Mouse (Mus musculus) hindbrain, embryonic 15.5 days (tissue): ENCODE measurements at regions not wholly inside any gene's neighbourhood (a gene's known extent, or its start where the extent isn't known, plus 50 kb on each side); places are given as distances from the start of the nearest gene placed in this dataset.

Experiments used
- ATAC-seq: fragments of 200-750 bp; cut with Nextera tagmentation; 2 replicates; pipeline ENCODE4 v1.8.0; 2017; ENCODE audit warnings: low read depth, moderate number of reproducible peaks, moderate TSS enrichment; ENCODE audit not compliant: low FRiP score
- H3K27ac ChIP-seq: fragments of 300-500 bp; sonication (generic); replicated peaks from 2 replicates; pipeline ENCODE4 v1.5.1; 2015; ENCODE audit warnings: mild to moderate bottlenecking, inconsistent platforms
- H3K27me3 ChIP-seq: fragments of 300-500 bp; sonication (generic); 2 replicates; pipeline ENCODE4 v1.6.1; 2015; ENCODE audit warnings: control low read depth, inconsistent platforms
- H3K36me3 ChIP-seq: fragments of 300-500 bp; sonication (generic); 2 replicates; pipeline ENCODE4 v1.6.1; 2015; ENCODE audit warnings: control low read depth, inconsistent platforms
- H3K4me1 ChIP-seq: fragments of 300-500 bp; sonication (generic); replicated peaks from 2 replicates; pipeline ENCODE4 v1.6.1; 2015; ENCODE audit warnings: control low read depth, inconsistent platforms
- H3K4me2 ChIP-seq: fragments of 300-500 bp; sonication (generic); 2 replicates; pipeline ENCODE4 v1.6.1; 2015; ENCODE audit warnings: moderate library complexity, mild to moderate bottlenecking, inconsistent platforms
- H3K4me3 ChIP-seq: fragments of 300-500 bp; sonication (generic); 2 replicates; pipeline ENCODE4 v1.5.1; 2015; ENCODE audit warnings: mild to moderate bottlenecking, inconsistent platforms
- H3K9ac ChIP-seq: fragments of 300-500 bp; sonication (generic); 2 replicates; pipeline ENCODE4 v1.6.1; 2015; ENCODE audit warnings: inconsistent platforms
- H3K9me3 ChIP-seq: fragments of 300-500 bp; sonication (generic); 2 replicates; pipeline ENCODE4 v1.6.1; 2016; ENCODE audit warnings: control low read depth, inconsistent platforms
- WGBS: fragments of 180-500 bp; shearing (Covaris S2); methylation state at CpG from one replicate; pipeline ENCODE4 v1.1.7; 2015; 5-methylcytosine and 5-hydroxymethylcytosine counted together

GRCm38 (mm10) chr15:93807505-93807904 lies 211.8 kb upstream of the Prickle1 start:
- no peak overlapping the region for H3K4me3 ChIP-seq
- H3K27me3 ChIP-seq = no peaks in the 10 kb centered on the region
- H3K9me3 ChIP-seq = no peaks in the 10 kb centered on the region
- no peaks in the 10 kb centered on the region for H3K4me1 ChIP-seq
- no peaks in the 10 kb centered on the region for H3K36me3 ChIP-seq
- no peak for ATAC-seq
- WGBS = 92% methylated on average over 8 of the region's 8 CpGs
- no peak overlapping the region for H3K4me2 ChIP-seq
- H3K9ac ChIP-seq = no peak overlapping the region
- no peak overlapping the region for H3K27ac ChIP-seq

GRCm38 (mm10) chr15:93804703-93805102 lies 209.0 kb upstream of the Prickle1 start:
- H3K36me3 ChIP-seq = no peaks in the 10 kb centered on the region
- WGBS = 72% methylated on average over 9 of the region's 9 CpGs
- no peaks in the 10 kb centered on the region for H3K4me1 ChIP-seq
- H3K9ac ChIP-seq = no peak overlapping the region
- H3K4me3 ChIP-seq = no peak overlapping the region
- no peak overlapping the region for H3K4me2 ChIP-seq
- no peak for ATAC-seq
- no peaks in the 10 kb centered on the region for H3K9me3 ChIP-seq
- H3K27me3 ChIP-seq = no peaks in the 10 kb centered on the region
- no peak overlapping the region for H3K27ac ChIP-seq

- no peaks in the 10 kb centered on the region for H3K36me3 ChIP-seq
- no peak overlapping the region for H3K4me2 ChIP-seq
- ATAC-seq = no peak
- H3K9ac ChIP-seq = no peak overlapping the region
- no peaks in the 10 kb centered on the region for H3K4me1 ChIP-seq
- no peak overlapping the region for H3K27ac ChIP-seq
- no peaks in the 10 kb centered on the region for H3K9me3 ChIP-seq
- H3K4me3 ChIP-seq = no peak overlapping the region
- 62% methylated on average over 9 of the region's 9 CpGs for WGBS
- H3K27me3 ChIP-seq = no peaks in the 10 kb centered on the region
Measured at GRCm38 (mm10) chr15:93790531-93790930, 194.8 kb upstream of the Prickle1 start.

- H3K27ac ChIP-seq = no peak overlapping the region
- H3K9ac ChIP-seq = no peak overlapping the region
- no peak for ATAC-seq
- H3K4me1 ChIP-seq = no peaks in the 10 kb centered on the region
- no peak overlapping the region for H3K4me3 ChIP-seq
- no peaks in the 10 kb centered on the region for H3K9me3 ChIP-seq
- WGBS = 60% methylated on average over 3 of the region's 3 CpGs
- H3K4me2 ChIP-seq = no peak overlapping the region
- no peaks in the 10 kb centered on the region for H3K27me3 ChIP-seq
- H3K36me3 ChIP-seq = no peaks in the 10 kb centered on the region
Measured at GRCm38 (mm10) chr15:93789762-93790161, 194.1 kb upstream of the Prickle1 start.

GRCm38 (mm10) chr15:93787361-93787760 lies 191.7 kb upstream of the Prickle1 start:
- H3K27me3 ChIP-seq = no peaks in the 10 kb centered on the region
- 92% methylated on average over 6 of the region's 6 CpGs for WGBS
- no peaks in the 10 kb centered on the region for H3K36me3 ChIP-seq
- no peak overlapping the region for H3K4me3 ChIP-seq
- no peaks in the 10 kb centered on the region for H3K9me3 ChIP-seq
- no peak overlapping the region for H3K9ac ChIP-seq
- H3K4me1 ChIP-seq = no peaks in the 10 kb centered on the region
- ATAC-seq = no peak
- H3K4me2 ChIP-seq = no peak overlapping the region
- H3K27ac ChIP-seq = no peak overlapping the region

- Histone ChIP-seq H3K4me3 (no peak overlapping the region), H3K36me3 (no peaks in the 10 kb centered on the region), H3K4me1 (no peaks in the 10 kb centered on the region), H3K27ac (no peak overlapping the region), H3K4me2 (no peak overlapping the region), H3K9me3 (no peaks in the 10 kb centered on the region), H3K27me3 (no peaks in the 10 kb centered on the region), H3K9ac (no peak overlapping the region)
- 94% methylated on average over 11 of the region's 11 CpGs for WGBS
- no peak for ATAC-seq
Measured at GRCm38 (mm10) chr15:93785846-93786412, 190.2 kb upstream of the Prickle1 start.

- Histone ChIP-seq H3K36me3 (no peaks in the 10 kb centered on the region), H3K27ac (no peak overlapping the region), H3K9ac (no peak overlapping the region), H3K27me3 (no peaks in the 10 kb centered on the region), H3K9me3 (no peaks in the 10 kb centered on the region), H3K4me3 (no peak overlapping the region), H3K4me2 (no peak overlapping the region), H3K4me1 (no peaks in the 10 kb centered on the region)
- no peak for ATAC-seq
- WGBS = 85% methylated on average over 4 of the region's 4 CpGs
Measured at GRCm38 (mm10) chr15:93783736-93784135, 188.0 kb upstream of the Prickle1 start.

GRCm38 (mm10) chr15:93775199-93775745 lies 179.6 kb upstream of the Prickle1 start:
- Histone ChIP-seq H3K4me3 (no peak overlapping the region), H3K36me3 (no peaks in the 10 kb centered on the region), H3K4me1 (0 out of 2 replicates have a peak, but pooled peaks cover 6% of the 10 kb centered on the region), H3K9me3 (no peaks in the 10 kb centered on the region), H3K9ac (no peak overlapping the region), H3K27ac (no peak overlapping the region), H3K27me3 (no peaks in the 10 kb centered on the region), H3K4me2 (no peak overlapping the region)
- ATAC-seq = peak; percentile 54; the same call in 1 of the 2 replicates
- WGBS = 49% methylated on average over 12 of the region's 12 CpGs

- Histone ChIP-seq H3K4me2 (no peak overlapping the region), H3K9me3 (no peaks in the 10 kb centered on the region), H3K4me3 (no peak overlapping the region), H3K27ac (no peak overlapping the region), H3K9ac (no peak overlapping the region), H3K27me3 (no peaks in the 10 kb centered on the region), H3K36me3 (no peaks in the 10 kb centered on the region), H3K4me1 (0 out of 2 replicates have a peak, but pooled peaks cover 6% of the 10 kb centered on the region)
- WGBS = 58% methylated on average over 4 of the region's 4 CpGs
- no peak for ATAC-seq
Measured at GRCm38 (mm10) chr15:93774340-93774739, 178.6 kb upstream of the Prickle1 start.

GRCm38 (mm10) chr15:93766981-93767380 lies 171.3 kb upstream of the Prickle1 start:
- no peak for ATAC-seq
- Histone ChIP-seq H3K9me3 (no peaks in the 10 kb centered on the region), H3K4me3 (no peak overlapping the region), H3K4me1 (no peaks in the 10 kb centered on the region), H3K9ac (no peak overlapping the region), H3K27ac (no peak overlapping the region), H3K4me2 (no peak overlapping the region), H3K27me3 (no peaks in the 10 kb centered on the region), H3K36me3 (no peaks in the 10 kb centered on the region)
- 85% methylated on average over 3 of the region's 3 CpGs for WGBS

- Histone ChIP-seq H3K9ac (no peak overlapping the region), H3K36me3 (no peaks in the 10 kb centered on the region), H3K9me3 (no peaks in the 10 kb centered on the region), H3K27me3 (no peaks in the 10 kb centered on the region), H3K4me2 (no peak overlapping the region), H3K4me3 (no peak overlapping the region), H3K4me1 (no peaks in the 10 kb centered on the region), H3K27ac (no peak overlapping the region)
- 90% methylated on average over 5 of the region's 5 CpGs for WGBS
- no peak for ATAC-seq
Measured at GRCm38 (mm10) chr15:93763047-93763446, 167.4 kb upstream of the Prickle1 start.

GRCm38 (mm10) chr15:93758204-93758836 lies 162.6 kb upstream of the Prickle1 start:
- ATAC-seq = no peak
- Histone ChIP-seq H3K36me3 (no peaks in the 10 kb centered on the region), H3K27me3 (no peaks in the 10 kb centered on the region), H3K4me2 (no peak overlapping the region), H3K9me3 (no peaks in the 10 kb centered on the region), H3K4me1 (no peaks in the 10 kb centered on the region), H3K9ac (no peak overlapping the region), H3K4me3 (no peak overlapping the region), H3K27ac (no peak overlapping the region)
- 82% methylated on average over 8 of the region's 8 CpGs for WGBS
